Mouse (Mus musculus) ES-Bruce4 (cell line): Measurements from ENCODE around the gene Ypel4. TPM values are rescaled to one million over a fixed set of nuclear protein-coding genes. Genes with fewer than 3 reads are reported as not detected.

Experiments used
- H3K27ac ChIP-seq: 2 replicates; pipeline ENCODE4 v1.5.1; 2012; ENCODE audit warnings: low read length, inconsistent platforms; ENCODE audit not compliant: insufficient read depth
- H3K27me3 ChIP-seq: 2 replicates; pipeline ENCODE4 v1.6.1; 2012; ENCODE audit warnings: mild to moderate bottlenecking, low read length, inconsistent platforms; ENCODE audit not compliant: control insufficient read depth, poor library complexity, insufficient read depth, severe bottlenecking
- H3K36me3 ChIP-seq: 2 replicates; pipeline ENCODE4 v1.6.1; 2012; ENCODE audit warnings: inconsistent platforms, mild to moderate bottlenecking, low read length, moderate library complexity; ENCODE audit not compliant: control insufficient read depth, poor library complexity, insufficient read depth, severe bottlenecking
- H3K4me1 ChIP-seq: one replicate; pipeline ENCODE4 v1.8.1; 2011; ENCODE audit warnings: low read length; ENCODE audit not compliant: control insufficient read depth, insufficient read depth
- H3K4me3 ChIP-seq: 2 replicates; pipeline ENCODE4 v1.5.1; 2011; ENCODE audit warnings: low read depth, mild to moderate bottlenecking, low read length
- H3K9ac ChIP-seq: 2 replicates; pipeline ENCODE4 v1.6.1; 2012; ENCODE audit warnings: low read depth, mild to moderate bottlenecking, inconsistent platforms; ENCODE audit not compliant: poor library complexity, severe bottlenecking
- H3K9me3 ChIP-seq: replicated peaks from 2 replicates; pipeline ENCODE4 v1.6.1; 2012; ENCODE audit warnings: mild to moderate bottlenecking, low read length, inconsistent platforms; ENCODE audit not compliant: control insufficient read depth, poor library complexity, insufficient read depth, severe bottlenecking
- CTCF ChIP-seq: IDR thresholded peaks from one replicate; pipeline ENCODE4 v1.8.1; 2011; ENCODE audit warnings: low read depth, low read length
- EP300 ChIP-seq: IDR thresholded peaks from 2 replicates; pipeline ENCODE4 v1.6.1; 2011; ENCODE audit warnings: low read depth, low read length; ENCODE audit not compliant: insufficient read depth
- POLR2A ChIP-seq: IDR thresholded peaks from one replicate; pipeline ENCODE4 v1.8.1; 2011; ENCODE audit warnings: low read length; ENCODE audit not compliant: insufficient read depth
- polyA plus RNA-seq: library from polyadenylated mRNA; stranded (reverse); fragments of >200 nt; gene quantifications from 2 replicates; pipeline ENCODE4 v1.2.4, GENCODE M21; 2011; ENCODE audit warnings: low read depth; ENCODE audit not compliant: missing spikeins, insufficient read depth, insufficient read length

The Ypel4 gene
- polyA plus RNA-seq, 1 experiment, result 0.73 TPM

GRCm38 (mm10) chr2:84715562-84716361, 18.1 kb upstream of the Ypel4 start:
- Histone ChIP-seq H3K4me1 (no peaks in the 10 kb centered on the region), H3K27me3 (no peaks in the 10 kb centered on the region), H3K9me3 (no peaks in the 10 kb centered on the region), H3K4me3 (peak overlapping the region; percentile 89), H3K36me3 (peaks cover 5% of the 10 kb centered on the region; the same call in 1 of the 2 replicates), H3K27ac (peak overlapping the region; percentile 63), H3K9ac (peak overlapping the region; percentile 62)
- TF ChIP-seq CTCF (no peak), EP300 (no peak), POLR2A (no peak)

GRCm38 (mm10) chr2:84716423-84717355, 17.2 kb upstream of the Ypel4 start:
- no peaks in the 10 kb centered on the region for H3K27me3 ChIP-seq
- peak overlapping the region; percentile 63; the same call in 1 of the 2 replicates for H3K27ac ChIP-seq
- no peaks in the 10 kb centered on the region for H3K4me1 ChIP-seq
- H3K36me3 ChIP-seq, result no peaks in the 10 kb centered on the region
- peak overlapping the region; percentile 32 for H3K4me3 ChIP-seq
- no peaks in the 10 kb centered on the region for H3K9me3 ChIP-seq
- H3K9ac ChIP-seq, result peak overlapping the region; percentile 62
- TF ChIP-seq EP300 (no peak), CTCF (no peak)

- Histone ChIP-seq H3K4me1 (no peaks in the 10 kb centered on the region), H3K27ac (no peak overlapping the region), H3K9me3 (no peaks in the 10 kb centered on the region), H3K4me3 (no peak overlapping the region), H3K27me3 (no peaks in the 10 kb centered on the region), H3K9ac (0 out of 2 replicates have a peak overlapping the region, but pooled peaks have one; percentile 62), H3K36me3 (peaks cover 4% of the 10 kb centered on the region; the same call in 1 of the 2 replicates)
- no peak for TF ChIP-seq CTCF
- no peak for TF ChIP-seq EP300
- no peak for TF ChIP-seq POLR2A
Measured at GRCm38 (mm10) chr2:84717357-84717756, 16.5 kb upstream of the Ypel4 start.

- no peaks in the 10 kb centered on the region for H3K4me1 ChIP-seq
- no peaks in the 10 kb centered on the region for H3K9me3 ChIP-seq
- no peak overlapping the region for H3K9ac ChIP-seq
- TF ChIP-seq POLR2A (no peak), EP300 (no peak), CTCF (no peak)
- no peak overlapping the region for H3K4me3 ChIP-seq
- H3K27ac ChIP-seq, result no peak overlapping the region
- H3K36me3 ChIP-seq, result peaks cover 24% of the 10 kb centered on the region
- no peaks in the 10 kb centered on the region for H3K27me3 ChIP-seq
Measured at GRCm38 (mm10) chr2:84720718-84721117, 13.1 kb upstream of the Ypel4 start.

GRCm38 (mm10) chr2:84721182-84721581, 12.7 kb upstream of the Ypel4 start:
- no peak overlapping the region for H3K9ac ChIP-seq
- H3K4me1 ChIP-seq, result no peaks in the 10 kb centered on the region
- H3K4me3 ChIP-seq, result no peak overlapping the region
- no peaks in the 10 kb centered on the region for H3K27me3 ChIP-seq
- H3K27ac ChIP-seq, result no peak overlapping the region
- TF ChIP-seq POLR2A, result no peak
- TF ChIP-seq CTCF, result no peak
- no peak for TF ChIP-seq EP300
- no peaks in the 10 kb centered on the region for H3K9me3 ChIP-seq
- peaks cover 25% of the 10 kb centered on the region for H3K36me3 ChIP-seq

- Histone ChIP-seq H3K4me1 (no peaks in the 10 kb centered on the region), H3K9me3 (no peaks in the 10 kb centered on the region), H3K27ac (no peak overlapping the region), H3K27me3 (no peaks in the 10 kb centered on the region), H3K9ac (no peak overlapping the region), H3K4me3 (no peak overlapping the region), H3K36me3 (peaks cover 25% of the 10 kb centered on the region)
- TF ChIP-seq EP300 (no peak), POLR2A (no peak), CTCF (no peak)
Measured at GRCm38 (mm10) chr2:84723856-84724255, 10.0 kb upstream of the Ypel4 start.
